Mouse (Mus musculus): ENCODE measurements around the gene Fbxl15. TPM values are rescaled to one million over a fixed set of nuclear protein-coding genes. Genes with fewer than 3 reads are reported as not detected.
A peak's percentile ranks its signal among the peaks of the same experiment; 100 is the strongest.

The Fbxl15 gene
- 10 to 100 TPM; 30.7 to 31.5 TPM for total RNA-seq (2021)
- long read RNA-seq, transcript Fbxl15-201 (4 exons, 1,348 nt): major isoform, 25 of 42 reads
- long read RNA-seq, partial matches to known transcripts: 13 of 42 reads
- long read RNA-seq, other reads (novel, unspliced or antisense): 4 of 42 reads

GRCm38 (mm10) chr19:46328081-46329030 is at the start of gene Fbxl15:
Gene Fbxl15, plus strand, starts transcription at chr19:46328184.
- peak; percentile 94 to 97 for DNase-seq (ENCODE audit: low spot score in 2 of 2)

DNA sequence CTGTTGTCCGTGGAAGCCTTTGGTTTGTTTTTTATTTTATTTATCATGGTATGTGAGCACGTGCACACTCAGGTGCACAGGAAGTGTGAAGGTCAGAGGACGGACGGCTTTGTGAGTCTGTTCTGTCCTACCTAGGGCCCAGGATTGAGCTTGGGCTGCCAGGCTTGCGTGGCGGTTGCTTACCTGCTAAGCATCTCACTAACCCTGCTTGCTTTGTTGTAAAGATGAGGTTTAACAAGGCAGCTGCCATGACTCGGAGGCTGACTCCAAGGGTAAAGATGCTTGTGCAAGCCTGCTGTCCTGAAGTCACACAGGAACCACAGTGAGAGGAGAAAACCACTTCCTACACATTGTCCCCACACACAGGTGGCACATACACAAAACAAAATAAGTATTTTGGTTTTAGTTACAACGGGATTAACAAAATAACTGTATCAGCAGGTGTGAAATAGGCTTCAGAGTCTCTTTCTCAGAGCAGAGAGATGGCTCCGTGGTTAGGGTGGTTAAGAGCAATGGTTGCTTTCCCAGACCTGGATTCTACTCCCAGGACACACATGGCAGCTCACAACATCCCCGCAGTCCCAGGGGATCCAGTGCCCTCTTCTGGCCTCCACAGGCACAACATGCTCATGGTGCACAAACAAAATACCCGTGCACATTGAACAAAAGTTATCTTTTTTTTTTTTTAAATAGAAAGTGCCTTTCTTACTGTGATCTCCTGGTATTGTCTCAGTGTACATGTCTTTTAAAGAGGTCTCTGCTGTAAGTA is 45.7 kb upstream of the Fbxl15 start:
- DNase-seq (ENCODE audit: low spot score in 2 of 2): no peak

DNA sequence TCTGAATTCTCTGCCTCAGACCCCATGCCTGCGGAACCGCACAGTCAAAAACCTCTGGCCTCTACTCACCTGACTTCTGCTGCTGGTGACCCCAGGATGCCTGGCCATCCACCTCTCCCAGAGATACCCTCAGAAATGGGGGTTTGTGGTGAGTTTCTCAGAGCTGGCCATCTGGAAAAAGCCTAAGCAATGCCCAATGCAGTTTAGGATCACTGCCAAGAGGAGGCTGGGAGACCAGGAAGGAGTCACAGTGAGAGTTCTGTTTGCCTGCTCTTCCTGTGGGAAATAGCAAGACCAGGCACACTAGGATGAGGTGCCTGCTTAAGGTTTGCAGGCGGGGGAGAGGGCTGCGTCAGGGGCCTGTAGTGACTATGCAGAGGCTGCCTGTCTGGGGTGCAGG is 43.3 kb upstream of the Fbxl15 start:
- DNase-seq (ENCODE audit: low spot score in 2 of 2): no peak

DNA sequence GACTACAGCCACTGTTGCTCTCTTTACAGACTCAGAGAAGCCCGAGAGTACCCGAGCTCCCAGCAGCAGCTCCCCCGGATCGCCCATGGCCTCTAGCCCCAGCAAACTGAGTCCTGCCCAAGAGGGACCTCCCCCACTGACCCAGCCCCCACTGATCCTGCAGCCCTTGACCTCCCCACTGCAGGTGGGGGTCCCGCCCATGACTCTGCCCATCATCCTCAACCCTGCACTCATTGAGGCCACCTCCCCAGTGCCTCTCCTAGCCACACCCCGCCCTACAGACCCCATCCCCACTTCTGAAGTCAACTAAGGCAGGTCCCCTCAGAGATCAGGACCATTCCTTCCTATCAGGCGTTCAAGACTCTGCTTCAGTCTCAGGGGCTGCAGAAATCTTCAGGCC is 42.4 kb upstream of the Fbxl15 start:
- no peak for DNase-seq (ENCODE audit: low spot score in 2 of 2)

GRCm38 (mm10) chr19:46286047-46286446 is 41.9 kb upstream of the Fbxl15 start:
- DNase-seq (ENCODE audit: low spot score in 2 of 2): no peak

GRCm38 (mm10) chr19:46286926-46287325 is 41.1 kb upstream of the Fbxl15 start:
- no peak for DNase-seq (ENCODE audit: low spot score in 2 of 2)

DNA sequence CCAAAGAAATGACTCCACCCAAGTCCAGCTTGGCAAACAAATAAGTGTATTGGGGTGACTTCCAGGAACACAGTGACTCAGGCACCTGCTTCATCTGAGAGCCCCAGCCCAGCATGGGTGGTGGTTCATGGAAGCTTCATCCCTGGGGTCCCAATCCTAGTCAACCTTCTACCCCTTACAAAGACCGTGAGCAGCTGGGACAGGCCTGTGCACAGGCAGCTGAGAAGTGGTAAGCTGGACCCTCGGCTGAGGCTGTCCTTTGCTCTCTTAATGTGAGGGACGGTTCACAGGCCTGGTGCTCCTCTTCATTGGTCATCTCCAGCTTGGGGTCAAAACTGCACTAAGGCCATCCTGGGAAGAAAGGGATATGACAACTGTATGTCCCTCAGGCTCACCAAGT is 40.4 kb upstream of the Fbxl15 start:
- DNase-seq (ENCODE audit: low spot score in 2 of 2): no peak

DNA sequence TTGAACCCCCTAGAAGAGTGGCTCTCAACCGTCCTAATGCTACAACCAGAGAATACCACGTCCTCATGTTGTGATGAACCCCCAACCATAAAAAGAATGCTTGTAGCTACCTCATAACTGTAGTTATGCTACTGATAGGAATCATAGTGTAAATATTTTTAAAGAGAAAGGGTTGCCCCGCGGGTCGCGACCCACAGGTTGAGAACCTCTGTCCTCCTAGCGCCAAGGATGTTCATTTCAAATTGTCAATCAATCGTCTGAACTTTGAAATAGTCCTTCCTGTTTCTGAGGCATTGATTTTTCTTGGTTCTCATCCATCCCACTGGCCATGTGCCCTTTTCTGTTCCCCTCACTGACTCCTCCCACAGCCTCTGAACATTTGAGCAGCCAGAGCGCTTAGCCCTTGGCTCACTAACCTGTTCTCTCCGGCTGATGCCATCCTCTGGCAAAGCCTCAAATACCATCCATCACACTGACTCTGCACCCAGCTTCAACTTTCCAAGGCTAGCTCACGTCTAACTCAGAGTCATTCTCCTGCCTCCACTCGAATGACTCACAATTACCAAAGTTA is 37.4 kb upstream of the Fbxl15 start:
- DNase-seq (ENCODE audit: low spot score in 2 of 2): no peak

- no peak for DNase-seq (ENCODE audit: low spot score in 2 of 2)
These were observed 31.0 kb upstream of the Fbxl15 start for GRCm38 (mm10) chr19:46296938-46297337.

- no peak for DNase-seq (ENCODE audit: low spot score in 2 of 2)
These were observed 27.5 kb upstream of the Fbxl15 start for GRCm38 (mm10) chr19:46300294-46301045.

GRCm38 (mm10) chr19:46302551-46302950 is 25.4 kb upstream of the Fbxl15 start:
- DNase-seq (ENCODE audit: low spot score in 2 of 2): no peak

- DNase-seq (ENCODE audit: low spot score in 2 of 2): no peak
These were observed 24.5 kb upstream of the Fbxl15 start for GRCm38 (mm10) chr19:46303251-46304215.

DNA sequence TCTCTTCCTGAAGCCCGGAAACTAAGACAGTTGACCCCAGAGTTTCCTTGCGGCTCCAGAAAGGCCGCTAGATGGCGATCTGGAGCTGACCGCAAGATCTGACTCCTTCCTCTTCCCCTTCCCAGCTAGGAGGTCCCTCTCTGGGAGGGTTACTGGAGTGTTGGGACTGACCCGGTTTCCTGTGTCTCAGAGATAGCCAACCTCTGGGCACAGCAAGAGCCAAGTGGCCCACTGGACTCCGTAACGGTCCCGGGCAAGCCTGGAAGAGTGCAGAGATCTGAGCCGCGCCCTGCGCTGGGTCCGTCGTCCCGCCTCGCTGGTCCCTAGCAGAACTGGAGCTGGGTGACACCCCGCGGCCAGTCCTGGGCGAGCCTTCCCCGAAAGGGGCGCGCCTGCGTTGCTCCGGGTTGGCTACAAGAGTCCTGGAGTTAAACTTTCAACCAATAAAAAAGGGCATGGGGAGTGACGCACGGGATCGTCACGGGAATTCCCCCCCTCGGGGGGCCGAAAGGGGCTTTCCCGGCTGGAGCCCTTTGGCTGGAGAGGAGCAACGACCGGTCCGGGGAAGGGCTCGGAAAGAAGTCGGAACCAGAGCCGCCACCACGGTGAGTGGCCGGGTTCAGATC is 23.7 kb upstream of the Fbxl15 start, which contains the start of gene Nfkb2:
Gene Nfkb2 (plus strand): TSS at position 105 of the 626 bp plus-strand sequence.
- peak; percentile 52 to 81 for DNase-seq (ENCODE audit: low spot score in 2 of 2)

- no peak for DNase-seq (ENCODE audit: low spot score in 2 of 2)
These were observed 23.1 kb upstream of the Fbxl15 start for GRCm38 (mm10) chr19:46304908-46305333.

GRCm38 (mm10) chr19:46305432-46306267 is 22.3 kb upstream of the Fbxl15 start:
- peak in 1 of 2 experiments; percentile 79 for DNase-seq (ENCODE audit: low spot score in 2 of 2)

- DNase-seq (ENCODE audit: low spot score in 2 of 2): no peak
These were observed 21.7 kb upstream of the Fbxl15 start for GRCm38 (mm10) chr19:46306268-46306610.

- no peak for DNase-seq (ENCODE audit: low spot score in 2 of 2)
These were observed 21.2 kb upstream of the Fbxl15 start for GRCm38 (mm10) chr19:46306751-46307289.

- no peak for DNase-seq (ENCODE audit: low spot score in 2 of 2)
These were observed 20.2 kb upstream of the Fbxl15 start for GRCm38 (mm10) chr19:46307781-46308180.

All from layer of hippocampus, adult 18-20 months (tissue).